Comparison of ENCODE assay signal across 1 mouse cellular context in the genomic region with DNA sequence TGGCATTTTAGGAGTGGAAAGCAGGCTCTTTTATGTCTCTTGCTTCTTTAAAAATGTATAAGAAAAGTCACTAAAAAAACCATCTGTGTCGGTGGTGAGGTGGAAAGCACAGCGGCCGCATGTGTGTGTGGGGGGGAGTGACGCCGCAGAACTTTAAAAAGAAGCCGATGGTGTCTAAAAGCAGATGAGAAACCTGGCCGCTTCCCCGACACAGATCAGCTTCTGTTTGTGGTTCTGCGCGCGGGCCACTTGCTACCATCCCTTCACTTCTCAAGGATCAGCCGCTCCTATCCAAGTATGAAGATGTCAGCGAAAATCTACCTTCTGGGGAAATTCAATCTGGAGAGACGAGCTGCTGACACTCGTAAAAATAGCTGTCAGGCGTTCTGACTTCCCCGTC.
TF ChIP-seq lines count a peak whose summit lies in the region.

No protein-coding gene starts in this region.

TF ChIP-seq in CH12.LX, 34 proteins besides CTCF, POLR2A, EP300 and RAD21 (continued from another document):
- TF ChIP-seq POLR2AphosphoS2 (IDR thresholded peaks at IDR 0.05; ENCODE audit: low read depth, low read length) (no peak), MXI1 (IDR thresholded peaks at IDR 0.05; ENCODE audit: low read depth, low read length) (peak; percentile 90), CHD1 (IDR thresholded peaks at IDR 0.05; ENCODE audit: low read depth, low read length) (peak; percentile 19; the same call in 1 of the 2 replicates), CHD2 (IDR thresholded peaks at IDR 0.05; ENCODE audit: low read length) (no peak), JUND (conservative IDR thresholded peaks at IDR 0.05; ENCODE audit: low read depth, low read length) (no peak), HCFC1 (IDR thresholded peaks at IDR 0.05; ENCODE audit: low read depth, low read length) (no peak), TCF12 (IDR thresholded peaks at IDR 0.05; ENCODE audit: low read depth, low read length) (peak; percentile 50; the same call in 1 of the 2 replicates), MAZ (IDR thresholded peaks at IDR 0.05; ENCODE audit: low read depth, low read length) (no peak), TBP (conservative IDR thresholded peaks at IDR 0.05; ENCODE audit: low read depth, low read length) (0 out of 2 replicates have a peak, but pooled peaks have one; percentile 24), ZMIZ1 (IDR thresholded peaks at IDR 0.05; ENCODE audit: low read depth, low read length) (no peak), UBTF (IDR thresholded peaks at IDR 0.05; ENCODE audit: low read depth, low read length) (no peak), ZC3H11A (IDR thresholded peaks at IDR 0.05; ENCODE audit: low read depth, low read length) (no peak), ETS1 (conservative IDR thresholded peaks at IDR 0.05; ENCODE audit: low read depth, low read length) (no peak), NELFE (IDR thresholded peaks at IDR 0.05; ENCODE audit: low read depth, low read length) (no peak), ZNF384 (IDR thresholded peaks at IDR 0.05; ENCODE audit: low read depth, low read length) (no peak), MEF2A (IDR thresholded peaks at IDR 0.05; ENCODE audit: borderline replicate concordance, low read depth, low read length) (peak; percentile 12; the same call in 1 of the 2 replicates), NRF1 (IDR thresholded peaks at IDR 0.05; ENCODE audit: low read depth, low read length) (0 out of 2 replicates have a peak, but pooled peaks have one; percentile 11), USF1 (IDR thresholded peaks at IDR 0.05; ENCODE audit: low read depth, low read length) (no peak), IRF4 (IDR thresholded peaks at IDR 0.05; ENCODE audit: low read depth, low read length) (no peak), SMC3 (IDR thresholded peaks at IDR 0.05; ENCODE audit: low read depth, low read length) (no peak), E2F4 (IDR thresholded peaks at IDR 0.05; ENCODE audit: insufficient replicate concordance, low read depth, low read length) (no peak), MAX (IDR thresholded peaks at IDR 0.05; ENCODE audit: low read length) (no peak; the same call in 1 of the 2 replicates), USF2 (conservative IDR thresholded peaks at IDR 0.05; ENCODE audit: low read depth, low read length) (no peak)
